Mouse (Mus musculus): ENCODE data around the gene Clec4a1. TPM values are rescaled to one million over a fixed set of nuclear protein-coding genes. Genes with fewer than 3 reads are reported as not detected.

The Clec4a1 gene
- total and polyA plus RNA-seq, 2 experiments from 2014 or later, result 1.8 TPM; not detected in 1

DNA sequence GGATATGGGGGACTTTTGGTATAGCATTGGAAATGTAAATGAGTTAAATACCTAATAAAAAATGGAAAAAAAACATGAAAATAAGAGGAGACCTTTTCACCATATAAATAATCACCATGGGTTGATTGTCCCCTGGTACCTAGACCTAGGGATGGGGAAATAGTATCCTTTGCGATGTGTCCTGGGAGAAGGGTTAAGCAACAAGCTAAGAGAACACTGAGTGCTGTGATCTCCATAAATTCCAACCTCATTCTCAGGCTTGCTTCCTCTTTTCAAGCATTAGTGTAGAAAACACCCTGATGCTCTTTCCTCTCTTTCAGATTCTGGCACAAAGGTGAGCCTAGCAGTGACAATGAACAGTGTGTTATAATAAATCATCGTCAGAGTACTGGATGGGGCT lies 47.4 kb downstream of the Clec4a1 start:
- Histone ChIP-seq H3K36me3 (replicated peaks; ENCODE audit: control insufficient read depth, insufficient read depth, low read length) (no peaks in the 10 kb centered on the region), H3K9me3 (replicated peaks; ENCODE audit: control insufficient read depth, low read length) (no peaks in the 10 kb centered on the region), H3K27me3 (ENCODE audit: control insufficient read depth, insufficient read depth, low read length) (no peaks in the 10 kb centered on the region), H3K4me3 (ENCODE audit: low read depth, low read length) (no peak overlapping the region), H3K4me1 (ENCODE audit: control insufficient read depth, insufficient read depth) (no peaks in the 10 kb centered on the region), H3K9ac (replicated peaks; ENCODE audit: low read depth, low read length) (no peak overlapping the region), H3K27ac (ENCODE audit: low read depth) (no peak overlapping the region), H3K4me2 (ENCODE audit: low read depth, low read length) (no peak overlapping the region)
- WGBS, result 71% methylated on average over 2 of the region's 2 CpGs
- TF ChIP-seq CTCF (IDR thresholded peaks at IDR 0.05; ENCODE audit: low read depth) (no peak), EP300 (IDR thresholded peaks at IDR 0.05; ENCODE audit: low read depth) (no peak)
- no peak for ATAC-seq (ENCODE audit: insufficient read depth, low read depth)
- no peak for DNase-seq (ENCODE audit: low spot score)

Other genes starting within 250 kb of the Clec4a1 start
- gene Nanog, start 214.4 kb upstream of the Clec4a1 start, total RNA-seq (2014; rRNA removed; ENCODE audit: low replicate concordance), result 0.73 and 1.3 TPM in 2 replicates
- gene Nanog, start 214.4 kb upstream of the Clec4a1 start, polyA plus RNA-seq (2015; fragmentation: Nextera tagmentation; extraction: Ambion mirVana), result 0.47 and 0.61 TPM in 2 replicates
- gene Slc2a3, start 120.2 kb upstream of the Clec4a1 start, total RNA-seq (2014; rRNA removed; ENCODE audit: low replicate concordance), result 21.4 and 21.6 TPM in 2 replicates
- 1.7 and 1.8 TPM in 2 replicates for gene Slc2a3, start 120.2 kb upstream of the Clec4a1 start, polyA plus RNA-seq (2015; fragmentation: Nextera tagmentation; extraction: Ambion mirVana)
- 17.8 TPM in 2 replicates for gene Foxj2, start 101.9 kb upstream of the Clec4a1 start, total RNA-seq (2014; rRNA removed; ENCODE audit: low replicate concordance)
- 4.4 and 4.5 TPM in 2 replicates for gene Foxj2, start 101.9 kb upstream of the Clec4a1 start, polyA plus RNA-seq (2015; fragmentation: Nextera tagmentation; extraction: Ambion mirVana)
- 0.46 and 2.9 TPM in 2 replicates for gene C3ar1, start 65.7 kb upstream of the Clec4a1 start, total RNA-seq (2014; rRNA removed; ENCODE audit: low replicate concordance)
- 2.3 and 2.4 TPM in 2 replicates for gene C3ar1, start 65.7 kb upstream of the Clec4a1 start, polyA plus RNA-seq (2015; fragmentation: Nextera tagmentation; extraction: Ambion mirVana)
- gene Necap1, start 47.4 kb upstream of the Clec4a1 start, total RNA-seq (2014; rRNA removed; ENCODE audit: low replicate concordance), result 37.7 and 40.3 TPM in 2 replicates
- gene Necap1, start 47.4 kb upstream of the Clec4a1 start, polyA plus RNA-seq (2015; fragmentation: Nextera tagmentation; extraction: Ambion mirVana), result 35.9 and 37.0 TPM in 2 replicates
- 1.3 and 2.7 TPM in 2 replicates for gene Clec4a3, start 30.7 kb downstream of the Clec4a1 start, total RNA-seq (2014; rRNA removed; ENCODE audit: low replicate concordance)
- gene Clec4a3, start 30.7 kb downstream of the Clec4a1 start, polyA plus RNA-seq (2015; fragmentation: Nextera tagmentation; extraction: Ambion mirVana), result 2.5 and 3.4 TPM in 2 replicates
- gene Clec4a4, start 68.5 kb downstream of the Clec4a1 start, total RNA-seq (2014; rRNA removed; ENCODE audit: low replicate concordance), result not detected in 2 replicates
- not detected in 2 replicates for gene Clec4a4, start 68.5 kb downstream of the Clec4a1 start, polyA plus RNA-seq (2015; fragmentation: Nextera tagmentation; extraction: Ambion mirVana)
- gene Clec4b1, start 128.1 kb downstream of the Clec4a1 start, total RNA-seq (2014; rRNA removed; ENCODE audit: low replicate concordance), result not detected in 2 replicates
- gene Clec4b1, start 128.1 kb downstream of the Clec4a1 start, polyA plus RNA-seq (2015; fragmentation: Nextera tagmentation; extraction: Ambion mirVana), result not detected in 2 replicates
- 0.35 and 0.38 TPM in 2 replicates for gene Clec4a2, start 184.6 kb downstream of the Clec4a1 start, total RNA-seq (2014; rRNA removed; ENCODE audit: low replicate concordance)
- 2.6 and 2.7 TPM in 2 replicates for gene Clec4a2, start 184.6 kb downstream of the Clec4a1 start, polyA plus RNA-seq (2015; fragmentation: Nextera tagmentation; extraction: Ambion mirVana)